Mouse (Mus musculus) midbrain, embryonic 14.5 days (tissue): ENCODE measurements at regions not wholly inside any gene's neighbourhood (a gene's known extent, or its start where the extent isn't known, plus 50 kb on each side); places are given as distances from the start of the nearest gene placed in this dataset.
"Not testable (repeated sequence)": the region's sequence is repeated elsewhere in the genome, so short reads cannot be mapped to it uniquely, and the experiment has no call there.

Experiments
- ATAC-seq: fragments of 200-750 bp; cut with Nextera tagmentation; 2 replicates; pipeline ENCODE4 v1.8.0; 2017; ENCODE audit warnings: moderate number of reproducible peaks, moderate library complexity; ENCODE audit not compliant: low FRiP score, low TSS enrichment
- DNase-seq: peaks from one replicate; pipeline ENCODE4 v3.0.0-alpha.2; 2015
- H3K27ac ChIP-seq: fragments of 300-500 bp; sonication (generic); replicated peaks from 2 replicates; pipeline ENCODE4 v1.5.1; 2014; ENCODE audit warnings: mild to moderate bottlenecking, low read depth, low read length, moderate library complexity
- H3K27me3 ChIP-seq: fragments of 300-500 bp; sonication (generic); 2 replicates; pipeline ENCODE4 v1.6.1; 2014; ENCODE audit warnings: low read length, control low read depth, mixed read lengths; ENCODE audit not compliant: control insufficient read depth, insufficient read depth
- H3K36me3 ChIP-seq: fragments of 300-500 bp; sonication (generic); 2 replicates; pipeline ENCODE4 v1.6.1; 2014; ENCODE audit warnings: low read length, control low read depth; ENCODE audit not compliant: control insufficient read depth, insufficient read depth
- H3K4me1 ChIP-seq: fragments of 300-500 bp; sonication (generic); 2 replicates; pipeline ENCODE4 v1.6.1; 2014; ENCODE audit warnings: mild to moderate bottlenecking, antibody characterized with exemption, low read length, control low read depth; ENCODE audit not compliant: control insufficient read depth, insufficient read depth
- H3K4me2 ChIP-seq: fragments of 300-500 bp; sonication (generic); 2 replicates; pipeline ENCODE4 v1.6.1; 2014; ENCODE audit warnings: mild to moderate bottlenecking, low read length, moderate library complexity
- H3K4me3 ChIP-seq: fragments of 300-500 bp; sonication (generic); replicated peaks from 2 replicates; pipeline ENCODE4 v1.5.1; 2014; ENCODE audit warnings: low read depth, low read length
- H3K9ac ChIP-seq: fragments of 300-500 bp; sonication (generic); replicated peaks from 2 replicates; pipeline ENCODE4 v1.6.1; 2014; ENCODE audit warnings: mild to moderate bottlenecking, low read length, moderate library complexity
- H3K9me3 ChIP-seq: fragments of 300-500 bp; sonication (generic); 2 replicates; pipeline ENCODE4 v1.6.1; 2016; ENCODE audit warnings: low read length, control low read depth, mixed read lengths; ENCODE audit not compliant: control insufficient read depth
- WGBS: fragments of 180-500 bp; shearing (Covaris S2); extraction: QIAGEN DNeasy Blood & Tissue Kit; methylation state at CpG from one replicate; pipeline ENCODE4 v1.1.7; 2014; 5-methylcytosine and 5-hydroxymethylcytosine counted together

DNA sequence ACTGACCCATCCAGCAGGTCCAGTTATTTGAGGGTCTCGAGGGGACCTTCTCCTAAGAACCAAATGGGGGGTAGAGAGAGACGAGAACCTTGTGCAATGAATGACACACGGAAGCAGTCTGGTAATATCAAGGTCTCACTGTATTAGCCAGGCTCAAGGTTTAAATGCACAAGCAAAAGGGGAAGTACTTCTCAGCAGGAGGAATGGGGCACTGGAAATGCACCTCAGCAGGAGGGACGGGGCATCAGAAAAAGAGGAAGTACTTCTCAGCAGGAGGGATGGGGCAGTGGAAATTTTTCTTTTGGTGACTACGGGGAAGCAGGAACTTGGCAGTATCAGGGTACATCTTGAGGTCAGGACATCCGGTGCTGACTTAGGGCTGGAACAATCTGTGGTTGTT is 74.9 kb upstream of the Vmn1r3 start:
- H3K36me3 ChIP-seq, H3K4me3 ChIP-seq, H3K9ac ChIP-seq, H3K4me1 ChIP-seq, ATAC-seq, H3K27me3 ChIP-seq, H3K27ac ChIP-seq, H3K9me3 ChIP-seq, H3K4me2 ChIP-seq, DNase-seq: not testable (repeated sequence)
- WGBS, result 78% methylated on average over 6 of the region's 6 CpGs

DNA sequence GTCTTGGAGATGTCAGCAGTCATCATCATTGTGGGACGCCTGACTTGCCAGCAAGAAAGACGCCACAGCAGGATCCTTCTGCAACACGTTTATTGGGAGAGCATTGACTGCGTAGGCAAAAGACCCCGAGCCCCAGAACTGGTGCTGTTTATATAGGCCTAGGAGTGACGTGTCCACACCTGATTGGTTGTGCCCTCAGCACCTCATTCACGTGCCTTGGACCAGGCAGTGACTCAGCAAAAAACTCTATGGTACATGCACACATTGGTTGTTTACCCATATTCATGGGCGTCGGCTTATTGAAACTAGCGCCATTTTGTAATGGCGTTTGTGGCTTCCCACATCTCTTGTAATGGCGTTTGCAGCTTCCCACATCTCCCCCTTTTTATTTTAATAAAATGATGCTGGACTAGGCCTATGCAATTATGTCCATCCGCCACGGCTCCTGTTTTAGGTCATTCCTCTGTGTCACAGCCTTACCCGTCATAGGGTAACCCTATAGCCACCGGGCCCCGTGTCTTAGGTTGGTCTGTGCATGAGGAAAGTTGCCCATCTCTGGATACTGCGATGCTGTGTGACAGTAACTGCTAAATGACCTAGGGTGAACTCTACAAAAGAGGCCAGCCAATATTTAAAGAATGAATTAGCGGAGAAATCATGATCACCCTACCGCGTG is 67.6 kb upstream of the Vmn1r3 start:
- not testable (repeated sequence) for H3K4me3 ChIP-seq, ATAC-seq, H3K9ac ChIP-seq, H3K36me3 ChIP-seq, DNase-seq, H3K4me2 ChIP-seq, H3K27me3 ChIP-seq, H3K27ac ChIP-seq, H3K4me1 ChIP-seq
- 88% methylated on average over 21 of the region's 21 CpGs for WGBS
- H3K9me3 ChIP-seq, result peaks cover 25% of the 10 kb centered on the region

GRCm38 (mm10) chr4:3250258-3250657 is 65.1 kb upstream of the Vmn1r3 start:
- H3K4me1 ChIP-seq, DNase-seq, H3K4me2 ChIP-seq, H3K9ac ChIP-seq, H3K4me3 ChIP-seq, ATAC-seq, H3K27me3 ChIP-seq, H3K36me3 ChIP-seq, H3K27ac ChIP-seq: not testable (repeated sequence)
- WGBS, result 59% methylated on average over 4 of the region's 4 CpGs
- H3K9me3 ChIP-seq, result peaks cover 31% of the 10 kb centered on the region

DNA sequence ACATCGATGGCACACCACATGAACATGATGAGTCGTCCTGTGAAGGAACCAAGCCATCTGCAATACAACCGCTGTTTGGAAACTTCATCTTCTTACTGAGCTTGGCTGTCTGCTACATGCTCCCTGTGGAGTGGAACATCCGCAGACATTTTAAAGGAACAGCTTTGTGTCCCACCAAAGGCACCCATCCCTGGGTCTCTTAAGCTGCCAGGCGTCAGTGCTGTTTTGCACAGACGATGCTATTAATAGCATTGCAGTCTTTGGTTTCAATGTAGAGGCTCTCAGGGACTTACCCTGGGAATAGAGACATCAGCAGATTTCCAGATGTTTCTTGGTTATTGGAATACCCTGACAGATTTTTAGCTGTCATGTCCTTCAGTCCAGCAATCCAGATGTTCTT is 56.9 kb upstream of the Vmn1r3 start:
- 78% methylated on average over 6 of the region's 6 CpGs for WGBS
- not testable (repeated sequence) for H3K4me1 ChIP-seq, ATAC-seq

GRCm38 (mm10) chr4:3241351-3241750 is 56.2 kb upstream of the Vmn1r3 start:
- H3K9me3 ChIP-seq, result peaks cover 13% of the 10 kb centered on the region
- H3K9ac ChIP-seq, DNase-seq, H3K4me1 ChIP-seq, H3K4me2 ChIP-seq, H3K36me3 ChIP-seq, H3K27ac ChIP-seq, H3K4me3 ChIP-seq, H3K27me3 ChIP-seq: not testable (repeated sequence)
- peak; percentile 32 for ATAC-seq
- WGBS, result 67% methylated on average over 4 of the region's 4 CpGs

More for the DNA sequence above, 56.9 kb upstream of the Vmn1r3 start:
- H3K9me3 ChIP-seq, result peaks cover 13% of the 10 kb centered on the region
- H3K9ac ChIP-seq, DNase-seq, H3K4me2 ChIP-seq, H3K27ac ChIP-seq, H3K4me3 ChIP-seq, H3K36me3 ChIP-seq, H3K27me3 ChIP-seq: not testable (repeated sequence)

DNA sequence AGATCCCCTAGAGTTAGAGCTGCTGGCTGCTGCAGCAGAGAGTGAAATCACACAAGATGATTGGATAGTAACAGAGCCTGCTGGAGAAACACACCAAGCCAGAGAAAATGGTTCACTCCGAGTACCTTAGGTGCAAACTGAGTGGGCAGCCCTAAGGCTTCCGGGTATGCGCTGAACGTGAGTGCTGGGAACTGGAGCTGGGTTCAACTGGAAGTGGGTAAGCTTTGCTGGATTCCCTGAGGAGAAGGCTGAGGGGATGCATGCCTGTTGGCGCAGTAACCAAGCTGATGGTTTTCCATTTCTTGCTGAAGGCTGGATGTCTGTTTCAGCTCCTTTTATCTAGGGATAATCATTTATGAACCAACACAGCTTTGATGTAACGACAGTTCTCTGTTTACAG is 53.3 kb upstream of the Vmn1r3 start:
- not testable (repeated sequence) for H3K4me3 ChIP-seq, DNase-seq, H3K9ac ChIP-seq, H3K27ac ChIP-seq, H3K27me3 ChIP-seq, ATAC-seq, H3K4me1 ChIP-seq, H3K36me3 ChIP-seq, H3K4me2 ChIP-seq
- 71% methylated on average over 6 of the region's 6 CpGs for WGBS
- H3K9me3 ChIP-seq, result peaks cover 15% of the 10 kb centered on the region

GRCm38 (mm10) chr4:3236148-3236779 is 51.1 kb upstream of the Vmn1r3 start:
- H3K9ac ChIP-seq, H3K4me3 ChIP-seq, H3K27me3 ChIP-seq, H3K27ac ChIP-seq, H3K36me3 ChIP-seq, DNase-seq, H3K4me2 ChIP-seq, H3K4me1 ChIP-seq: not testable (repeated sequence)
- ATAC-seq, result peak; percentile 54; the same call in 1 of the 2 replicates
- H3K9me3 ChIP-seq, result peaks cover 21% of the 10 kb centered on the region
- 26% methylated on average over 2 of the region's 2 CpGs for WGBS
